Mouse (Mus musculus) MEL (cell line): ENCODE results near the gene Btbd17. TPM values are rescaled to one million over a fixed set of nuclear protein-coding genes. Genes with fewer than 3 reads are reported as not detected.

Experiments used
- DNase-seq: peaks from one replicate; pipeline ENCODE4 v3.0.0; 2011; ENCODE audit warnings: low read depth, low spot score
- H3K27ac ChIP-seq: 2 replicates; pipeline ENCODE4 v1.5.1; 2012; ENCODE audit warnings: low read depth, mild to moderate bottlenecking, control low read depth, low read length, moderate library complexity; ENCODE audit not compliant: control insufficient read depth
- H3K27me3 ChIP-seq, 2 experiments: fragments of 150-350 bp in 1 of 2; sonication (generic) in 1 of 2; 2 replicates each; pipeline ENCODE4 v1.6.1; 2012; ENCODE audit warnings: low read length in 2 of 2, mild to moderate bottlenecking in 2 of 2, improper control_type of control experiment in 1 of 2, moderate library complexity in 1 of 2; ENCODE audit not compliant: insufficient read depth in 2 of 2, control insufficient read depth in 1 of 2
- H3K36me3 ChIP-seq, 2 experiments: 2 replicates each; pipeline ENCODE4 v1.6.1; 2012 to 2014; ENCODE audit warnings: low read length in 2 of 2, improper control_type of control experiment in 1 of 2, inconsistent platforms in 1 of 2, mild to moderate bottlenecking in 1 of 2; ENCODE audit not compliant: insufficient read depth in 2 of 2, control insufficient read depth in 1 of 2
- H3K4me1 ChIP-seq, 2 experiments: fragments of 150-350 bp in 1 of 2; sonication (generic) in 1 of 2; 2 replicates each; pipeline ENCODE4 v1.6.1; 2012; ENCODE audit warnings: low read length in 2 of 2, improper control_type of control experiment in 1 of 2, mild to moderate bottlenecking in 1 of 2; ENCODE audit not compliant: insufficient read depth in 2 of 2, control insufficient read depth in 1 of 2
- H3K4me3 ChIP-seq, 2 experiments: fragments of 150-350 bp in 1 of 2; sonication (generic) in 1 of 2; 2 replicates each; pipeline ENCODE4 v1.5.1; 2012; ENCODE audit warnings: low read depth in 2 of 2, low read length in 2 of 2, mild to moderate bottlenecking in 2 of 2, moderate library complexity in 2 of 2, control low read depth in 1 of 2, improper control_type of control experiment in 1 of 2; ENCODE audit not compliant: control insufficient read depth in 1 of 2, insufficient read depth in 1 of 2
- H3K79me2 ChIP-seq: 2 replicates; pipeline ENCODE4 v1.6.1; 2012; ENCODE audit warnings: mild to moderate bottlenecking, low read length, moderate library complexity; ENCODE audit not compliant: control insufficient read depth, poor library complexity, insufficient read depth
- H3K9ac ChIP-seq: 2 replicates; pipeline ENCODE4 v1.6.1; 2012; ENCODE audit warnings: low read depth, mild to moderate bottlenecking, control low read depth, low read length, moderate library complexity; ENCODE audit not compliant: control insufficient read depth, poor library complexity, severe bottlenecking
- H3K9me3 ChIP-seq: fragments of 150-350 bp; sonication (generic); replicated peaks from 2 replicates; pipeline ENCODE4 v1.6.1; 2012; ENCODE audit warnings: mild to moderate bottlenecking, low read length, improper control_type of control experiment, moderate library complexity; ENCODE audit not compliant: insufficient read depth
- BHLHE40 ChIP-seq: IDR thresholded peaks from 2 replicates; pipeline ENCODE4 v1.6.1; 2012; ENCODE audit warnings: low read depth, mild to moderate bottlenecking, inconsistent platforms, low read length, improper control_type of control experiment, borderline replicate concordance
- CHD2 ChIP-seq: IDR thresholded peaks from 2 replicates; pipeline ENCODE4 v1.6.1; 2011; ENCODE audit warnings: low read length, improper control_type of control experiment
- CTCF ChIP-seq, 3 experiments: IDR thresholded peaks in 2 of 3; conservative IDR thresholded peaks in 1 of 3; 2 replicates each; pipeline ENCODE4 v1.5.1; 2011 to 2012; ENCODE audit warnings: low read length in 3 of 3, low read depth in 2 of 3, mild to moderate bottlenecking in 2 of 3, improper control_type of control experiment in 1 of 3, inconsistent platforms in 1 of 3, mixed read lengths in 1 of 3, moderate library complexity in 1 of 3; ENCODE audit not compliant: control insufficient read depth in 1 of 3, insufficient read depth in 1 of 3, poor library complexity in 1 of 3, severe bottlenecking in 1 of 3
- E2F4 ChIP-seq: IDR thresholded peaks from 2 replicates; pipeline ENCODE4 v1.6.1; 2011; ENCODE audit warnings: low read depth, low read length, improper control_type of control experiment, borderline replicate concordance
- ELF1 ChIP-seq: IDR thresholded peaks from 2 replicates; pipeline ENCODE4 v1.6.1; 2014; ENCODE audit warnings: low read depth, mild to moderate bottlenecking, inconsistent platforms, low read length, improper control_type of control experiment, moderate library complexity
- GATA1 ChIP-seq: IDR thresholded peaks from 2 replicates; pipeline ENCODE4 v1.6.1; 2011; ENCODE audit warnings: low read depth, low read length, improper control_type of control experiment
- JUND ChIP-seq: IDR thresholded peaks from 2 replicates; pipeline ENCODE4 v1.6.1; 2011; ENCODE audit warnings: low read depth, mild to moderate bottlenecking, improper control_type of control experiment, low read length
- KAT2A ChIP-seq: conservative IDR thresholded peaks from 2 replicates; pipeline ENCODE4 v1.6.1; 2012; ENCODE audit warnings: low read depth, low read length, improper control_type of control experiment, inconsistent platforms
- MAX ChIP-seq: IDR thresholded peaks from 2 replicates; pipeline ENCODE4 v1.6.1; 2011; ENCODE audit warnings: low read length, improper control_type of control experiment
- MEF2A ChIP-seq: IDR thresholded peaks from 2 replicates; pipeline ENCODE4 v1.6.1; 2014; ENCODE audit warnings: low read depth, mild to moderate bottlenecking, inconsistent platforms, low read length, improper control_type of control experiment; ENCODE audit not compliant: poor library complexity, insufficient replicate concordance, severe bottlenecking; ENCODE audit errors: extremely low read depth
- NELFE ChIP-seq: IDR thresholded peaks from 2 replicates; pipeline ENCODE4 v1.6.1; 2011; ENCODE audit warnings: low read depth, low read length, improper control_type of control experiment
- NRF1 ChIP-seq: IDR thresholded peaks from 2 replicates; pipeline ENCODE4 v1.6.1; 2014; ENCODE audit warnings: low read depth, mild to moderate bottlenecking, inconsistent platforms, low read length, improper control_type of control experiment, moderate library complexity; ENCODE audit not compliant: poor library complexity, insufficient read depth, severe bottlenecking
- POLR2A ChIP-seq, 2 experiments: IDR thresholded peaks; 2 replicates each; pipeline ENCODE4 v1.6.1; 2011 to 2012; ENCODE audit warnings: low read length in 2 of 2, mild to moderate bottlenecking in 2 of 2, control low read depth in 1 of 2, improper control_type of control experiment in 1 of 2, low read depth in 1 of 2, moderate library complexity in 1 of 2; ENCODE audit not compliant: control insufficient read depth in 1 of 2, insufficient read depth in 1 of 2, poor library complexity in 1 of 2
- POLR2AphosphoS5 ChIP-seq: IDR thresholded peaks from 2 replicates; pipeline ENCODE4 v1.6.1; 2012; ENCODE audit warnings: low read depth, borderline replicate concordance, mild to moderate bottlenecking, inconsistent platforms, low read length, moderate library complexity, mixed read lengths
- RCOR1 ChIP-seq: IDR thresholded peaks from 2 replicates; pipeline ENCODE4 v1.6.1; 2012; ENCODE audit warnings: low read depth, mild to moderate bottlenecking, inconsistent platforms, low read length, improper control_type of control experiment
- SIN3A ChIP-seq: IDR thresholded peaks from 2 replicates; pipeline ENCODE4 v1.6.1; 2012; ENCODE audit warnings: low read length, improper control_type of control experiment, inconsistent platforms
- TAL1 ChIP-seq: IDR thresholded peaks from 2 replicates; pipeline ENCODE4 v1.6.1; 2012; ENCODE audit warnings: mild to moderate bottlenecking, inconsistent platforms, low read length, moderate library complexity, mixed read lengths
- TCF12 ChIP-seq: IDR thresholded peaks from 2 replicates; pipeline ENCODE4 v1.6.1; 2014; ENCODE audit warnings: low read depth, mild to moderate bottlenecking, inconsistent platforms, low read length, improper control_type of control experiment, moderate library complexity
- UBTF ChIP-seq: IDR thresholded peaks from 2 replicates; pipeline ENCODE4 v1.6.1; 2012; ENCODE audit warnings: low read depth, mild to moderate bottlenecking, inconsistent platforms, low read length, improper control_type of control experiment, moderate library complexity, borderline replicate concordance; ENCODE audit not compliant: insufficient read depth
- USF1 ChIP-seq: IDR thresholded peaks from 2 replicates; pipeline ENCODE4 v1.6.1; 2014; ENCODE audit warnings: low read depth, mild to moderate bottlenecking, inconsistent platforms, low read length, improper control_type of control experiment, moderate library complexity
- ZKSCAN1 ChIP-seq: IDR thresholded peaks from 2 replicates; pipeline ENCODE4 v1.6.1; 2012; ENCODE audit warnings: low read depth, mild to moderate bottlenecking, inconsistent platforms, low read length, improper control_type of control experiment, moderate library complexity
- polyA plus RNA-seq, 2 experiments: library from polyadenylated mRNA; stranded (reverse) in 1 of 2; unstranded in 1 of 2; fragments of >175 nt in 1 of 2; fragments of >200 nt in 1 of 2; gene quantifications; 2 replicates each; pipeline versions ENCODE4 v1.2.1 to v1.2.4; 2012; ENCODE audit warnings: low replicate concordance in 2 of 2, low read depth in 1 of 2; ENCODE audit not compliant: insufficient read length in 2 of 2, insufficient read depth in 1 of 2, missing spikeins in 1 of 2
- total RNA-seq: library from RNA; depleted of rRNA; stranded (reverse); fragments of 300-350 nt; gene quantifications from 2 replicates; pipeline ENCODE4 v1.2.3, GENCODE M21; 2012

The Btbd17 gene
- total and polyA plus RNA-seq, 3 experiments = not detected

DNA sequence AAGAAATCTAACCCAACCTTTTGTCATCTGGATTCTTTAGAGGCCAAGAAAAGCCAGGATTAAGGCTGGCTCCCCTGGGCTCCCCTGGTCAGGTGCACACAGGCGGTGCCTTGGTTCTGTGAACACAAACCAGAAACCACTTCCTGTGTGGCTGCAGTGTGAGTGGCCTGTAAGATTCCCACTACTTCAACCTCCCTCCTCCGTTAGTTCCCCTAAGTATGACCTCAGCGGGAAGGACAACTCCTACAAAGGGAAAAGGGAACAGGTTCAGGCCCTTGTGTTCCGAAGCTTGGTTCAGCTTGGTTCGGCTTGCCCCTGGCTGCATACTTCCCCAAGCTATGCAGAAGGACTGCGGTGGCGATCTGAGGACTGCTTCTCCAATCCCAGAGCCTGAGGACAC is 22.4 kb upstream of the Btbd17 start:
- H3K27ac ChIP-seq = no peak overlapping the region
- no peak for DNase-seq
- no peaks in the 10 kb centered on the region for H3K9me3 ChIP-seq
- H3K4me3 ChIP-seq = no peak overlapping the region
- H3K27me3 ChIP-seq = no peaks in the 10 kb centered on the region
- H3K36me3 ChIP-seq = no peaks in the 10 kb centered on the region
- H3K4me1 ChIP-seq = no peaks in the 10 kb centered on the region
- no peak overlapping the region for H3K9ac ChIP-seq
- no peaks in the 10 kb centered on the region for H3K79me2 ChIP-seq
- TF ChIP-seq NELFE = no peak
- TF ChIP-seq E2F4 = no peak
- TF ChIP-seq JUND = no peak
- TF ChIP-seq TAL1 = no peak
- no peak for TF ChIP-seq BHLHE40
- no peak for TF ChIP-seq RCOR1
- no peak for TF ChIP-seq CTCF (IDR thresholded peaks at IDR 0.05 in 2 of 3, conservative IDR thresholded peaks at IDR 0.05 in 1 of 3; ENCODE audit: control insufficient read depth in 1 of 3, insufficient read depth in 1 of 3, low read depth in 2 of 3, low read length in 3 of 3, poor library complexity in 1 of 3, severe bottlenecking in 1 of 3)
- TF ChIP-seq GATA1 = no peak

DNA sequence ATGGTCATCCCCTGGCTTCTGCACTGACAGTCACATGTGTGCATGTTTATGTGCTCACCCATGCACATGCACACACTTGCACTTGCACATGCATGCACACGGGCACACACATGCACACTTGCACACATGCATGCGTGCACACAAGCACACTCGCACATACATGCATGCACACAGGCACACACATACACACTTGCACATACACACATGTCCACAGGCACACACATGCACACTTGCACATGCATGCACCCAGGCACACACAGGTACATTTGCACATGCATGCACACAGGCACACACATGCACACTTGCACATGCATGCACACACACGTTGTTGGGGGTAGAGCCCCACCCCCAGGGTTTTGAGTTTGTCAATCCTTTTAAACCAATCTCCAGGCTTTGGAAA is 21.2 kb upstream of the Btbd17 start:
- Histone ChIP-seq H3K79me2 (no peaks in the 10 kb centered on the region), H3K36me3 (no peaks in the 10 kb centered on the region), H3K27me3 (no peaks in the 10 kb centered on the region), H3K4me3 (no peak overlapping the region), H3K9ac (no peak overlapping the region), H3K4me1 (no peaks in the 10 kb centered on the region), H3K27ac (no peak overlapping the region), H3K9me3 (no peaks in the 10 kb centered on the region)
- no peak for DNase-seq
- no peak for TF ChIP-seq POLR2AphosphoS5
- no peak for TF ChIP-seq ZKSCAN1
- no peak for TF ChIP-seq ELF1
- TF ChIP-seq USF1 = no peak
- no peak for TF ChIP-seq POLR2A (IDR thresholded peaks at IDR 0.05; ENCODE audit: control insufficient read depth in 1 of 2, insufficient read depth in 1 of 2, low read depth in 1 of 2, low read length in 2 of 2, poor library complexity in 1 of 2)
- no peak for TF ChIP-seq CHD2
- TF ChIP-seq RCOR1 = no peak
- TF ChIP-seq NELFE = no peak
- no peak for TF ChIP-seq SIN3A
- TF ChIP-seq KAT2A = no peak

DNA sequence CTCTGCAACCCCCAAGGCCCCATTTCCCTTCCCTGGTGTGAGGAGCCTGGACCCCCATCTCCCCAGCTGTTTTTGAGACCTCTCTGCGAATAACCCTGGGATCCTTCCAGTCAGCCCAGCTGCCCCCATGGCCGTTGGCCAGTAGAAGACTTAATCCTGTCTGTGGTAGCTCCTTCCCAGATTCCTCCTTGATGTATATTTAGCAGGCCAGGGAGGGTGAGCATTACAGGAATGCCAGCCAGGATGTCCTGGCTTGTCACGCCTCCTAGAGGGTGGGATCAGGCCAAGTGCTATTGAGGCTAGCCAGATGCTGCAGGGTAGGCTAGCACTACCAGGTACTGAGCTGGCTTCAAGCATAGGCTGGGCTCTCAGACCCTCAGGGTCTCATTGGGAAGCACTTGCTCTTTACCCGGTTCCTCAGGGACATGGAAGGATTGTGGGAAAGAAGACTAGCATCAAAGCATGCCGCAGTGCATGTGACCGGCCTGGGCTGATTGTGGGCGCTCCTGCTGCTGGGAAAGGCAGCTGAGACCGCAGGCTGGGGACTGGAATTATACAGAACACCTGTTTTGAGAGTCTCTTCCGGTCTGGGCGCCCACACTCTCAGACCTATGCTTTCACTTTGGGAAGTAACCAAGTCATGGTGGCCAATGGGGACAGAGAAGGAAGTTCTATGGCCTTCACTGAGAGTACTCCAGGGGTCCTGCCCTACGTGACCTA is 19.3 kb upstream of the Btbd17 start:
- no peaks in the 10 kb centered on the region for H3K9me3 ChIP-seq
- no peaks in the 10 kb centered on the region for H3K79me2 ChIP-seq
- no peak overlapping the region for H3K4me3 ChIP-seq
- TF ChIP-seq UBTF (no peak), POLR2AphosphoS5 (no peak), MEF2A (no peak), MAX (no peak), E2F4 (no peak), TCF12 (no peak), NRF1 (no peak), BHLHE40 (no peak)
- H3K36me3 ChIP-seq = no peaks in the 10 kb centered on the region
- no peak overlapping the region for H3K9ac ChIP-seq
- no peaks in the 10 kb centered on the region for H3K27me3 ChIP-seq
- no peak for DNase-seq
- no peak overlapping the region for H3K27ac ChIP-seq
- no peaks in the 10 kb centered on the region for H3K4me1 ChIP-seq
